Mouse (Mus musculus): ENCODE measurements around the gene Fmo3. TPM values are rescaled to one million over a fixed set of nuclear protein-coding genes. Genes with fewer than 3 reads are reported as not detected.

Fmo3 gene
- total and polyA plus RNA-seq, 3 experiments, result not detected

- TF ChIP-seq GATA2 (IDR thresholded peaks at IDR 0.05; ENCODE audit: borderline replicate concordance, low read depth, low read length) (no peak), POLR2AphosphoS5 (IDR thresholded peaks at IDR 0.05; ENCODE audit: insufficient replicate concordance, low read depth, low read length) (no peak), CTCF (IDR thresholded peaks at IDR 0.05; ENCODE audit: low read depth, low read length) (no peak), GATA1 (IDR thresholded peaks at IDR 0.05; ENCODE audit: borderline replicate concordance, low read length) (no peak)
- ATAC-seq (ENCODE audit: extremely low read depth, insufficient number of reproducible peaks, low FRiP score, poor library complexity, severe bottlenecking), result no peak
Measured at GRCm38 (mm10) chr1:162946837-162947558, 37.3 kb downstream of the Fmo3 start.

DNA sequence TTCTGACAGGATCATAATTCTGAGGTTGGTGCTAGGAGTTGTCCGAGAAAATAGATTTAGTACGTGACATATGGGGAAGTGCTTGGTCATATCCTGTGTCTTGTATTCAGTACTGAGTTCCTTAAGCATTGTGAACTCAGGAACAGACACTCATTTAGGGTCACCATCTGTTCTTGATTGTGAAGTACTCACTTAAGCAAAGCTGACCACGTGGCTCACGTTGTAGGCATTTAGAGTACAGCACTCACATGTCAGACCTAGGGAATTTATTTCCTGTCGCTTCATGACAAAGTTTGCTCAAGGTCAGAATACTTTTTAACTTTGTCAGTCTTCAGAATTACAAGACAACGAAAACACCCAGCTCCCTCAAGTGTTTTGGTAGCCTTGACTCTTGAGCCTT is 40.6 kb downstream of the Fmo3 start:
- ATAC-seq (ENCODE audit: extremely low read depth, insufficient number of reproducible peaks, low FRiP score, poor library complexity, severe bottlenecking), result no peak
- DNase-seq (ENCODE audit: low spot score), result no peak
- TF ChIP-seq POLR2AphosphoS5 (IDR thresholded peaks at IDR 0.05; ENCODE audit: insufficient replicate concordance, low read depth, low read length), result no peak
- Histone ChIP-seq H3K36me3 (replicated peaks) (no peaks in the 10 kb centered on the region), H3K4me3 (ENCODE audit: low read depth, low read length) (no peak overlapping the region), H3K4me1 (ENCODE audit: insufficient read depth, low read depth, low read length) (no peaks in the 10 kb centered on the region), H3K27me3 (ENCODE audit: insufficient read depth, low read length) (no peaks in the 10 kb centered on the region), H3K9me3 (replicated peaks) (no peaks in the 10 kb centered on the region)

More at GRCm38 (mm10) chr1:162946837-162947558, 37.3 kb downstream of the Fmo3 start:
- Histone ChIP-seq H3K36me3 (replicated peaks) (no peaks in the 10 kb centered on the region), H3K4me1 (ENCODE audit: insufficient read depth, low read depth, low read length) (no peaks in the 10 kb centered on the region), H3K27me3 (ENCODE audit: insufficient read depth, low read length) (no peaks in the 10 kb centered on the region), H3K9me3 (replicated peaks) (no peaks in the 10 kb centered on the region), H3K4me3 (ENCODE audit: low read depth, low read length) (no peak overlapping the region)
- no peak for DNase-seq (ENCODE audit: low spot score)

GRCm38 (mm10) chr1:162938696-162939351 is 45.5 kb downstream of the Fmo3 start:
- Histone ChIP-seq H3K27me3 (ENCODE audit: insufficient read depth, low read length) (no peaks in the 10 kb centered on the region), H3K4me1 (ENCODE audit: insufficient read depth, low read depth, low read length) (no peaks in the 10 kb centered on the region), H3K4me3 (ENCODE audit: low read depth, low read length) (no peak overlapping the region), H3K36me3 (replicated peaks) (no peaks in the 10 kb centered on the region), H3K9me3 (replicated peaks) (no peaks in the 10 kb centered on the region)
- ATAC-seq (ENCODE audit: extremely low read depth, insufficient number of reproducible peaks, low FRiP score, poor library complexity, severe bottlenecking) (no peak), DNase-seq (ENCODE audit: low spot score) (no peak)
- TF ChIP-seq CTCF (IDR thresholded peaks at IDR 0.05; ENCODE audit: low read depth, low read length) (no peak), POLR2AphosphoS5 (IDR thresholded peaks at IDR 0.05; ENCODE audit: insufficient replicate concordance, low read depth, low read length) (no peak), GATA2 (IDR thresholded peaks at IDR 0.05; ENCODE audit: borderline replicate concordance, low read depth, low read length) (no peak), TAL1 (conservative IDR thresholded peaks at IDR 0.05; ENCODE audit: low read depth, low read length) (no peak), GATA1 (IDR thresholded peaks at IDR 0.05; ENCODE audit: borderline replicate concordance, low read length) (no peak)

DNA sequence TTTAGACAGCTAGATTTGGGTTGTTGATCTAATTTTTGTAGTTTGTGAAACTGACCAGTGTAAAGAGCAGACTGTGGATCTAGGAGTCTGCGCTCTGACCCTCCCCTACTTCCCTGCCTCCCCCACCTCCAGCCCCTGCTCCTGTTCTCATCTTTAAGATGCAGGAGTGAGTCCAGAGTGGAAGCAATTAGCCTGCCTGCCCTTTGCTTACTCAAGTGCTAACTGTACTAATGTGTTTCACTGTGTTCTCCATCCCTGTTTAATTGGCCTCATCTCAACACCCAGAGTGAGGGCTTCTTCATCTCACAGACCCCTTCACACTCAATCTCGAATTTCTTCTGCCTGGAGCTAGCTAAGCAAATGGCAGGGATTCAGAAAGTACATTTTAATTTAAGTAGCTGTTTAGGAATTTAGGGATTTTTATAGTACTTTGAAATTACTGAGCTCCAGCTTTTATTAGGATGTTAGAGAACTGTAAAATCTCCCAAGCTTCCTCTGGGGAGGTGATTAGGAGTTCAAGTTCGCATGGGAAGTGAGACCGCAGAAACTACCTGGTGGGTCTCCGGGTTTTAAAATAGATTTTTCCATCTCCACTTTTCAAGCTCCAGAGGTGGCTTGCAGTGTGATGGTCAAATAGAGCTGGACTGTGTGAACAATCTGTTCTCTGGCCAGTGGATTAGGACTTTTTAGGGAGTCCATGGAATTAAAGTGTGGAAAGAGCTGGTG is 46.2 kb downstream of the Fmo3 start:
- no peak for DNase-seq (ENCODE audit: low spot score)
- Histone ChIP-seq H3K4me3 (ENCODE audit: low read depth, low read length) (no peak overlapping the region), H3K27me3 (ENCODE audit: insufficient read depth, low read length) (no peaks in the 10 kb centered on the region), H3K9me3 (replicated peaks) (no peaks in the 10 kb centered on the region), H3K4me1 (ENCODE audit: insufficient read depth, low read depth, low read length) (no peaks in the 10 kb centered on the region), H3K36me3 (replicated peaks) (no peaks in the 10 kb centered on the region)
- no peak for ATAC-seq (ENCODE audit: extremely low read depth, insufficient number of reproducible peaks, low FRiP score, poor library complexity, severe bottlenecking)
- TF ChIP-seq POLR2AphosphoS5 (IDR thresholded peaks at IDR 0.05; ENCODE audit: insufficient replicate concordance, low read depth, low read length), result no peak
- TF ChIP-seq GATA1 (IDR thresholded peaks at IDR 0.05; ENCODE audit: borderline replicate concordance, low read length), result no peak
- no peak for TF ChIP-seq GATA2 (IDR thresholded peaks at IDR 0.05; ENCODE audit: borderline replicate concordance, low read depth, low read length)
- TF ChIP-seq CTCF (IDR thresholded peaks at IDR 0.05; ENCODE audit: low read depth, low read length), result no peak
- TF ChIP-seq TAL1 (conservative IDR thresholded peaks at IDR 0.05; ENCODE audit: low read depth, low read length), result no peak

DNA sequence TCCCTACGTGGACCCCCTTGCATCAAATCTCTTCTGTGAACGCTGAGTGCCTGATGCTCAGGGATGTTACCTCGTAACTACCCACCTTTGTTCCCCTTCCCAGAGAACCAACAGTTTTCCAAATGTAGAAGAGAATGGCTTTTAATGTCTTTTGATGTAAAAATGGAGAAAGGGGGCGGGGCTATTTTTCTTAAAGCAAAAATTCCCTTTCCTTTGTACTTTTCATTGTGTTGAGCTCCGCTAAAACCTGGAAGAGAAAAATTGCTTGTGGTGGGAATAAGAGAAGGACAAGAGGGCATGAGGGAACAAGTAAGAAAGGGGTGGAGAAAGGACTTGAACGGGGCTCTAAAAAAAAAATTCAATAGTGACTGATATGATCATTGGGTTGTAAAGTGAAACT is 46.9 kb downstream of the Fmo3 start, which contains the start of gene Fmo6:
Fmo6 (minus strand) TSS at position 101 of the 400 bp plus-strand sequence.
- TF ChIP-seq GATA1 (IDR thresholded peaks at IDR 0.05; ENCODE audit: borderline replicate concordance, low read length) (no peak), CTCF (IDR thresholded peaks at IDR 0.05; ENCODE audit: low read depth, low read length) (no peak), TAL1 (conservative IDR thresholded peaks at IDR 0.05; ENCODE audit: low read depth, low read length) (no peak)
- no peaks in the 10 kb centered on the region for H3K9me3 ChIP-seq (replicated peaks)
- no peaks in the 10 kb centered on the region for H3K36me3 ChIP-seq (replicated peaks)
- no peaks in the 10 kb centered on the region for H3K27me3 ChIP-seq (ENCODE audit: insufficient read depth, low read length)
- ATAC-seq (ENCODE audit: extremely low read depth, insufficient number of reproducible peaks, low FRiP score, poor library complexity, severe bottlenecking) (no peak), DNase-seq (ENCODE audit: low spot score) (no peak)
- H3K4me1 ChIP-seq (ENCODE audit: insufficient read depth, low read depth, low read length), result no peaks in the 10 kb centered on the region
- H3K4me3 ChIP-seq (ENCODE audit: low read depth, low read length), result no peak within 1 kb of the TSS

- Histone ChIP-seq H3K36me3 (replicated peaks) (no peaks in the 10 kb centered on the region), H3K4me1 (ENCODE audit: insufficient read depth, low read depth, low read length) (no peaks in the 10 kb centered on the region), H3K27me3 (ENCODE audit: insufficient read depth, low read length) (peaks cover 4% of the 10 kb centered on the region; the same call in 1 of the 2 replicates), H3K9me3 (replicated peaks) (no peaks in the 10 kb centered on the region), H3K4me3 (ENCODE audit: low read depth, low read length) (no peak overlapping the region)
- TF ChIP-seq POLR2AphosphoS5 (IDR thresholded peaks at IDR 0.05; ENCODE audit: insufficient replicate concordance, low read depth, low read length) (no peak), TAL1 (conservative IDR thresholded peaks at IDR 0.05; ENCODE audit: low read depth, low read length) (no peak), GATA1 (IDR thresholded peaks at IDR 0.05; ENCODE audit: borderline replicate concordance, low read length) (no peak), CTCF (IDR thresholded peaks at IDR 0.05; ENCODE audit: low read depth, low read length) (no peak), GATA2 (IDR thresholded peaks at IDR 0.05; ENCODE audit: borderline replicate concordance, low read depth, low read length) (no peak)
- no peak for DNase-seq (ENCODE audit: low spot score)
- ATAC-seq (ENCODE audit: extremely low read depth, insufficient number of reproducible peaks, low FRiP score, poor library complexity, severe bottlenecking), result no peak
Measured at GRCm38 (mm10) chr1:162934374-162935012, 49.8 kb downstream of the Fmo3 start.

Data from G1E (cell line).